Mouse (Mus musculus) cortical plate, adult 2 months (tissue): ENCODE measurements around the gene Dusp14.

ENCODE experiments used
- CTCF ChIP-seq: fragments of 200-500 bp; IDR thresholded peaks from 2 replicates; pipeline ENCODE4 v1.5.1; 2011; ENCODE audit warnings: mild to moderate bottlenecking, control low read depth, low read length; ENCODE audit not compliant: insufficient read depth; ENCODE audit errors: extremely low read depth
- POLR2A ChIP-seq: fragments of 200-500 bp; IDR thresholded peaks from 2 replicates; pipeline ENCODE4 v1.6.1; 2011; ENCODE audit warnings: mild to moderate bottlenecking, low read length, control low read depth; ENCODE audit not compliant: insufficient read depth; ENCODE audit errors: extremely low read depth

- TF ChIP-seq CTCF = no peak
- no peak for TF ChIP-seq POLR2A
Measured at GRCm38 (mm10) chr11:84073816-84074764, 5.0 kb upstream of the Dusp14 start.
